Mouse (Mus musculus): ENCODE data around the gene Pigg. TPM values are rescaled to one million over a fixed set of nuclear protein-coding genes. Genes with fewer than 3 reads are reported as not detected.

Gene Pigg
- polyA plus RNA-seq, 1 experiment from 2014 or later: 5.8 TPM

- peaks cover 12% of the 10 kb centered on the region for H3K4me1 ChIP-seq
- H3K36me3 ChIP-seq: no peaks in the 10 kb centered on the region
- no peak overlapping the region for H3K27ac ChIP-seq
- H3K9ac ChIP-seq: no peak overlapping the region
- peaks cover 44% of the 10 kb centered on the region for H3K27me3 ChIP-seq (replicated peaks)
- no peaks in the 10 kb centered on the region for H3K9me3 ChIP-seq
- WGBS: 32% methylated on average over 3 of the region's 3 CpGs
- ATAC-seq (ENCODE audit: low FRiP score, low read depth): no peak
- H3K4me3 ChIP-seq: no peak overlapping the region
- H3K4me2 ChIP-seq (replicated peaks): no peak overlapping the region
Observed at GRCm38 (mm10) chr5:108362330-108362729, 49.9 kb downstream of the Pigg start.

DNA sequence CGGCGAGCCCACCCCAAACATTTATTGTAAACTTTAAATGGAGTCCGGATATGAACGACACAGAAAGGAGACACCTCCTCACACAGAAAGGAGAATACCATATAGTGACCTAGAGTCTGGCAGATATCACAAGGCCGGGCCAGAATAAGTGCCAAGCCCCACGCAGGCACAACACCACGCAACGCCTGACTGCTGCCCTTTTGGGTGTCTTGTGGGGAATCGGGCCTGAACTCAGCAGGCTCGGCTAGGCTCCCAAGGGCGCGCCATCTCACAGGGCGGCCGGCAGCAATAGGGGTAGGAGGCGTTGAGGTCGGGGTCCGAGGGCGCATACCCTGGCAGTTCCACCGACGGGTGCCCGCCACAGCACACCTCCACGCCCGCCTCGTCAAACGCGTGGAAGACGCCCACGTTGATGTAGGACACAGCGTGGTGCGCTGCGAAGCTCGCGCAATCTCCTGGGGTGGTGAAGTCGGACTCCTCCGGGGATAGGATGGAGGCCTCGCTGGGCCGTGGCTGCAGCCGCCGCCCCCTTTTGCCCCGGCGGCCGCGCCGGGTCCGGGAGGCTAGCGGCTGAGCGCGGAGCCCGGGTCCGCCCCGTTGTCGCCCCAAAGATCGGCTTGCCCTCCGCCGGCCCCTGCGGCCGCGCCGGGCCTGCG lies 54.0 kb downstream of the Pigg start:
- H3K4me1 ChIP-seq: peaks cover 27% of the 10 kb centered on the region
- H3K27me3 ChIP-seq (replicated peaks): peaks cover 82% of the 10 kb centered on the region
- WGBS: 2% methylated on average over 60 of the region's 60 CpGs
- H3K4me2 ChIP-seq (replicated peaks): peak overlapping the region; percentile 96
- H3K4me3 ChIP-seq: peak overlapping the region; percentile 55
- H3K9me3 ChIP-seq: no peaks in the 10 kb centered on the region
- H3K27ac ChIP-seq: no peak overlapping the region
- H3K9ac ChIP-seq: peak overlapping the region; percentile 56
- peak; percentile 7; the same call in 1 of the 2 replicates for ATAC-seq (ENCODE audit: low FRiP score, low read depth)
- H3K36me3 ChIP-seq: no peaks in the 10 kb centered on the region

DNA sequence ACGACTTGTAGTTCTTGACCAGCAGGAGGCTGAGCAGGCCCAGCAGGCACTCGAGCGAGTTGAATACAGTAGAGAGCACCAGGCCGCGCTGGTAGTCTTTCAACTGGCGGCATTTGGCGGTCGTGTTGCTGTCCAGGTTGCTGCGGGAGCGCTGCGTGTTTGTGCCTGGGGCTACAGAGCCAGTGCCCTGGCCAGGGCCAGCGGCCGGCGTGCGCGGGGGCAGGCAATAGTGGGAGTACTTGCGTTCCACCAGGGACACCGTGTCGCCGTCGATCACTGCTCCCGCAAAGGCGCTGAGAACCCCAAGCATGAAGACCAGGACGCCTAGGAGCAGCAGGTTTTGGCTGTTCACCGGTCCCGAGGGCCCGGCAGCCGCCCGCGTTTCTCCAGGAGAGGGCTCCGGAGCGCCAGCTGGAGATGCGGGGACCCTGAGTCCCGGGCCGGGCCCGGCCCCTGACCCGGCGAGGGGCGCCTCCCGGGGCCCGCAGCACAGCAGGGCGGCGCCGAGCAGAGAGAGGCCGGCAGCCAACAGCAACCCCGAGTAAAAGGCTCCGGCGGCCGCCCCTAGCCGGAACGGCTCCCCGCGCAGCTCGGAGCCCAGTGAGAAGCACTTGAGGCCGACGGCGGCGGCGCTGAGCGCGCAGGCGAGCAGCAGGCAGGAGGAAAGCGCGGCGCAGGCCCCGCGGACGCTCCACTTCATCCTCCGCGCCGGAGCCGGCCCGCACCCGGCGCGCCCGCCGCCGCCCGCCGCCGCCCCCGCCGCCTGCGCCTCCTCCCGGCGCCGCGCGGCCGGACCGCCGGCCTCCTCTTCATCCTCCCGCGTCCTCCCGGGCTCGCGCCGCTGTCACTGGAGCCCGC lies 54.8 kb downstream of the Pigg start:
- no peak overlapping the region for H3K27ac ChIP-seq
- H3K9me3 ChIP-seq: no peaks in the 10 kb centered on the region
- peaks cover 89% of the 10 kb centered on the region for H3K27me3 ChIP-seq (replicated peaks)
- no peaks in the 10 kb centered on the region for H3K36me3 ChIP-seq
- peak overlapping the region; percentile 55 for H3K4me3 ChIP-seq
- peaks cover 27% of the 10 kb centered on the region for H3K4me1 ChIP-seq
- peak; percentile 55 for ATAC-seq (ENCODE audit: low FRiP score, low read depth)
- H3K4me2 ChIP-seq (replicated peaks): peak overlapping the region; percentile 96
- WGBS: under 1% methylated on average over 92 of the region's 100 CpGs
- H3K9ac ChIP-seq: peak overlapping the region; percentile 56

DNA sequence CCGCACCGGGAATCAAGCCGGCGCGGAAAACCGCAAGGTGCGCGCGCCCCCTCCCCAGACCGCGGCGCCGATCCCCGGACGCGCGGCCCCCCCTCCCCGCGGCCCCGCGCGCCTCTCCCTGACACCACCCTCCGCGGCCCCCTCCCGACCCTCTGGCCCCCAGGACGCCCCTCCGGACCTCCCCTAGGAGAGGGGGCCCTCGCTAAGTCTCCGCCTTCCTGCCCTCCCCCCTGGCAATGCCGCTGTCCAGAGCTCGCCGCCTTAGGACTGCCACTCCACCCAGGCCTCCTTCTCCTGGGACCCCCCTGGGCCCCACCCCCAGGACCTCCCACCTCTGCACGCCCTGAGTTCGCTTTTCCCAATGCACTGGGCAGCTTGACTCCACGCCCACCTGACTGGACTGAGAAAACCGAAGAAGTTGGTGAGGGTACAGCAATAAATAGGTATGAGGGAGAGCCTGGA lies 55.5 kb downstream of the Pigg start, which contains the start of gene Gm42517:
TSS of gene Gm42517 (minus strand) at position 52 of the 462 bp plus-strand sequence.
- Histone ChIP-seq H3K4me3 (peak within 1 kb of the TSS; percentile 55), H3K4me2 (replicated peaks) (peak within 1 kb of the TSS; percentile 96), H3K27ac (no peak within 1 kb of the TSS), H3K36me3 (no peaks in the 10 kb centered on the region), H3K27me3 (replicated peaks) (peaks cover 93% of the 10 kb centered on the region), H3K9me3 (no peaks in the 10 kb centered on the region), H3K9ac (peak within 1 kb of the TSS; percentile 56), H3K4me1 (peaks cover 27% of the 10 kb centered on the region)
- under 1% methylated on average over 26 of the region's 36 CpGs for WGBS
- 0 out of 2 replicates have a peak, but pooled peaks have one; percentile 2 for ATAC-seq (ENCODE audit: low FRiP score, low read depth)

DNA sequence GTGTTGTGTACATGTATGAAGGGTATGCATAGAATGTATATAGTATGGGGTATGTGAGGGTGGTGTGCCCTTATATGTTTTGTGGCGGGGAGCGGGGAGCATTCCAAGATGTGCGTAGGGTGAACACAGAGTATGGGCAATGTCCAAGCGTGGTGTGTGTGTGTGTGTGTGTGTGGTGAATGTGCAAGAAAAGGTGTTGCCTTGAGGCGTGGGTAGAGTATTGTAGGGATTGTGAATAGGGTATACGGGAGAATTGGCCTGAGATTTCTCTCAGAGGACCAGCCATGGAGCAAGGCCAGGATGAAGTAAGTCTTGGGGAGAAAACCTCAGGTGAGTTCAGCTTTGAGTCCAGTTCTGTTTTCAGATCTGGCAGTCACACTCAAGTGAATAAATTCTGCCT lies 56.0 kb downstream of the Pigg start:
- no peaks in the 10 kb centered on the region for H3K9me3 ChIP-seq
- no peak overlapping the region for H3K27ac ChIP-seq
- peak overlapping the region; percentile 96 for H3K4me2 ChIP-seq (replicated peaks)
- peak overlapping the region; percentile 26; the same call in 1 of the 2 replicates for H3K4me3 ChIP-seq
- WGBS: 6% methylated on average over 6 of the region's 6 CpGs
- no peak overlapping the region for H3K9ac ChIP-seq
- peaks cover 27% of the 10 kb centered on the region for H3K4me1 ChIP-seq
- peaks cover 88% of the 10 kb centered on the region for H3K27me3 ChIP-seq (replicated peaks)
- no peaks in the 10 kb centered on the region for H3K36me3 ChIP-seq
- peak; percentile 23; the same call in 1 of the 2 replicates for ATAC-seq (ENCODE audit: low FRiP score, low read depth)

DNA sequence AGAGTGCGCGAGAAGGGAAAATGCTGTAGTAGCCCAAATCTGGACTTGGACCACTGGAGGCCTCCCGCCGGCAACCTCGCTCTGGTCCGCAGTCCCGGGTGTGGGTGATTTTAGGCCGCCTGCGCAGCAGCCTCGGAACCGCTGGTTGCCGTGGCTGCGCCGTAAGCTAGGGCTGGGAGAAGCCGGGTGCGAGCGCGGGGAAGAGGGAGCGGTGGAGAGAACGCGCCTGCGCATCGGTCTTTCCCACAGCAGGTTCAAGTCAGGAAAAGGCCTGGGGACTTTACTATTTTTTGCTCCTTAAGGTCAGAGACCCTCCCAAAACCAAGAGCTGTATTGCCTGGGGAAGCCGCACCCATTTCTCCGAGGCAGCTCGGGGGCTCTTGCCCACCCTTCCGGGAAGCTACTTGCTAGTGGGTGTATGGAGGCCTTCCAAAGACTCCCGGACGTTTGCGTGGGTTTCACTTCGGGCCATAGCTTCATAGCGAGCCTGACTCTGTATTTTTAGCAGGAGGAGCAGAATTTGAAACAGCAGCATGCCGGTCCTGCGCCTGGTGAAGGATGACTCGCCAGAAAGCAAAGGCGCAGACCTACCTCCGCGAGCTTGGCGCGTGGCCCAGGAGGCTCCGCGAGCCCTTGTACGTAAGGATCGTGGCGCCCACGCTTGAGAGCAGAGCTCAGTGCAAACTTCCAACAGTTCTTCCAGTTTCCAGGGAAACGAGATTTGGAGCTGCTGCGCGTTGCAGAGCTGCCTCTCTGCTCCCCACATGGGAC lies 56.6 kb downstream of the Pigg start:
- no peaks in the 10 kb centered on the region for H3K36me3 ChIP-seq
- H3K4me1 ChIP-seq: peaks cover 27% of the 10 kb centered on the region
- no peak overlapping the region for H3K27ac ChIP-seq
- peak overlapping the region; percentile 96 for H3K4me2 ChIP-seq (replicated peaks)
- no peak overlapping the region for H3K9ac ChIP-seq
- H3K27me3 ChIP-seq (replicated peaks): peaks cover 85% of the 10 kb centered on the region
- H3K9me3 ChIP-seq: no peaks in the 10 kb centered on the region
- WGBS: under 1% methylated on average over 49 of the region's 49 CpGs
- no peak for ATAC-seq (ENCODE audit: low FRiP score, low read depth)
- H3K4me3 ChIP-seq: peak overlapping the region; percentile 26

DNA sequence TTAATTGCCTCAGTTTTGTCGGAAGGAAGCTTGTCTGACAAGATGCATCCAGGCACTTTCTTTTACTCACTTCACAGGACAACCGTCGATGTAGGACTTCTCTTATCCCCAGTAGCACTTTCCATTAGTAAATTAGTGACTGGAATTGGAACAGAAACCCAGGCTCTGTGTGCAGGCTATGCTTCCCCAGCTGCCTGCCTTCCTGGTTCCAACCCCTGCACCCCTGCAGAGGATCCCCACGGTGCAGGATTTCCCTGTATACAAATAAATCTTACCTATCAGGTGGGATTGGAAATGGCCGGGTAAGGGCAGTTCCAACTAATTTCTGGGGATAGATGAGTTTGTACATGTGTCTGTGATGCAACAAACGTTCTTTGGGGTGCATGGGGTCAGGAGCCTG lies 57.6 kb downstream of the Pigg start:
- 1% methylated on average over 6 of the region's 6 CpGs for WGBS
- no peak overlapping the region for H3K9ac ChIP-seq
- H3K27ac ChIP-seq: no peak overlapping the region

GRCm38 (mm10) chr5:108374079-108374478 lies 61.7 kb downstream of the Pigg start:
- H3K9ac ChIP-seq: no peak overlapping the region
- ATAC-seq (ENCODE audit: low FRiP score, low read depth): no peak
- no peak overlapping the region for H3K27ac ChIP-seq
- H3K4me1 ChIP-seq: peaks cover 4% of the 10 kb centered on the region
- no peak overlapping the region for H3K4me3 ChIP-seq
- H3K9me3 ChIP-seq: no peaks in the 10 kb centered on the region
- WGBS: 74% methylated on average over 5 of the region's 5 CpGs
- no peak overlapping the region for H3K4me2 ChIP-seq (replicated peaks)
- H3K36me3 ChIP-seq: no peaks in the 10 kb centered on the region
- peaks cover 38% of the 10 kb centered on the region for H3K27me3 ChIP-seq (replicated peaks)

More for the DNA sequence above, 57.6 kb downstream of the Pigg start:
- Histone ChIP-seq H3K9me3 (no peaks in the 10 kb centered on the region), H3K4me3 (no peak overlapping the region), H3K4me2 (replicated peaks) (no peak overlapping the region), H3K36me3 (no peaks in the 10 kb centered on the region), H3K27me3 (replicated peaks) (peaks cover 78% of the 10 kb centered on the region), H3K4me1 (peaks cover 27% of the 10 kb centered on the region)
- no peak for ATAC-seq (ENCODE audit: low FRiP score, low read depth)

GRCm38 (mm10) chr5:108376059-108376458 lies 63.6 kb downstream of the Pigg start:
- ATAC-seq (ENCODE audit: low FRiP score, low read depth): no peak
- H3K27me3 ChIP-seq (replicated peaks): peaks cover 19% of the 10 kb centered on the region
- H3K36me3 ChIP-seq: no peaks in the 10 kb centered on the region
- WGBS: 57% methylated on average over 1 of the region's 1 CpGs
- no peak overlapping the region for H3K4me2 ChIP-seq (replicated peaks)
- H3K9me3 ChIP-seq: no peaks in the 10 kb centered on the region
- H3K4me3 ChIP-seq: no peak overlapping the region
- H3K9ac ChIP-seq: no peak overlapping the region
- no peaks in the 10 kb centered on the region for H3K4me1 ChIP-seq
- H3K27ac ChIP-seq: no peak overlapping the region

DNA sequence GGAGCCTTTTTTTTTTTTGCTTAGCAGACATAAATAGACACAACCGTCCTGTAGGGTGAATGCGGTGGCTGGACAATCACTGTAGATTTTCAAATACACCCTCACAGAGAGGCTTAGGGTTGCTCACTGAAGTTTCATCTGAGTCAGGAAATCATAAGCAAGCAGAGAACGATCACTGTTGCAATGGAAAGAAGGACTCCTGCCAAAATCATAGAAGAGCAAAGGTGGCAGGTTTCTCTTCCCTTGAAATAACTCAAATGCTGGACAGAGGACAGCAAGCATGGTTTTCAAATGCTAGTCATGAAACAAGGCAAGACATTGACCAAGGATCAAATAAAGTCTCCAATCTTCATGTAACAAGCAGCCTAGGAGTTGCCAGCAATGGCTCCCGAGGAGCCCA lies 65.9 kb downstream of the Pigg start:
- Histone ChIP-seq H3K27ac (no peak overlapping the region), H3K4me1 (no peaks in the 10 kb centered on the region), H3K9me3 (no peaks in the 10 kb centered on the region), H3K27me3 (replicated peaks) (0 out of 2 replicates have a peak, but pooled peaks cover 4% of the 10 kb centered on the region), H3K4me2 (replicated peaks) (no peak overlapping the region), H3K9ac (no peak overlapping the region), H3K36me3 (no peaks in the 10 kb centered on the region), H3K4me3 (no peak overlapping the region)
- 93% methylated on average over 4 of the region's 4 CpGs for WGBS
- no peak for ATAC-seq (ENCODE audit: low FRiP score, low read depth)

- Histone ChIP-seq H3K4me1 (no peaks in the 10 kb centered on the region), H3K36me3 (no peaks in the 10 kb centered on the region), H3K9me3 (no peaks in the 10 kb centered on the region), H3K27me3 (replicated peaks) (no peaks in the 10 kb centered on the region), H3K4me3 (no peak overlapping the region), H3K27ac (no peak overlapping the region), H3K4me2 (replicated peaks) (no peak overlapping the region), H3K9ac (no peak overlapping the region)
- ATAC-seq (ENCODE audit: low FRiP score, low read depth): no peak
- 88% methylated on average over 2 of the region's 2 CpGs for WGBS
Observed at GRCm38 (mm10) chr5:108385632-108386031, 73.2 kb downstream of the Pigg start.

GRCm38 (mm10) chr5:108386449-108386848 lies 74.0 kb downstream of the Pigg start:
- 74% methylated on average over 4 of the region's 4 CpGs for WGBS
- ATAC-seq (ENCODE audit: low FRiP score, low read depth): no peak

More at GRCm38 (mm10) chr5:108386449-108386848, 74.0 kb downstream of the Pigg start:
- H3K9ac ChIP-seq: no peak overlapping the region
- H3K4me2 ChIP-seq (replicated peaks): no peak overlapping the region
- no peak overlapping the region for H3K4me3 ChIP-seq
- H3K27ac ChIP-seq: no peak overlapping the region
- no peaks in the 10 kb centered on the region for H3K27me3 ChIP-seq (replicated peaks)
- no peaks in the 10 kb centered on the region for H3K36me3 ChIP-seq
- no peaks in the 10 kb centered on the region for H3K4me1 ChIP-seq
- H3K9me3 ChIP-seq: no peaks in the 10 kb centered on the region

Data from neural tube, embryonic 12.5 days (tissue).